Mouse (Mus musculus) liver, adult 2 months (tissue): ENCODE measurements around the gene Psma5. TPM values are rescaled to one million over a fixed set of nuclear protein-coding genes. Genes with fewer than 3 reads are reported as not detected.
"Not testable (repeated sequence)": the region's sequence is repeated elsewhere in the genome, so short reads cannot be mapped to it uniquely, and the experiment has no call there.

Experiments used
- DNase-seq: peaks from one replicate; pipeline ENCODE4 v3.0.0-alpha.2; 2011; ENCODE audit warnings: low read depth, low spot score; ENCODE audit errors: extremely low read depth
- H3K27ac ChIP-seq: fragments of 200-500 bp; replicated peaks from 2 replicates; pipeline ENCODE4 v1.5.1; 2012; ENCODE audit warnings: low read depth, mild to moderate bottlenecking, control low read depth, inconsistent platforms, low read length; ENCODE audit not compliant: insufficient read depth
- H3K27me3 ChIP-seq: fragments of 200-500 bp; 2 replicates; pipeline ENCODE4 v1.6.1; 2012; ENCODE audit warnings: mild to moderate bottlenecking, moderate library complexity, low read length, inconsistent platforms; ENCODE audit not compliant: control insufficient read depth, insufficient read depth
- H3K36me3 ChIP-seq: fragments of 200-500 bp; 2 replicates; pipeline ENCODE4 v1.6.1; 2012; ENCODE audit warnings: low read length, inconsistent platforms; ENCODE audit not compliant: control insufficient read depth, insufficient read depth
- H3K4me1 ChIP-seq: fragments of 200-500 bp; 2 replicates; pipeline ENCODE4 v1.6.1; 2011; ENCODE audit warnings: low read length; ENCODE audit not compliant: control insufficient read depth, insufficient read depth
- H3K4me3 ChIP-seq: fragments of 200-500 bp; 2 replicates; pipeline ENCODE4 v1.5.1; 2011; ENCODE audit warnings: low read depth, mild to moderate bottlenecking, control low read depth, low read length, moderate library complexity; ENCODE audit not compliant: insufficient read depth
- H3K79me2 ChIP-seq: fragments of 200-500 bp; 2 replicates; pipeline ENCODE4 v1.6.1; 2012; ENCODE audit warnings: inconsistent platforms, mild to moderate bottlenecking, low read length, moderate library complexity; ENCODE audit not compliant: control insufficient read depth, insufficient read depth
- H3K9ac ChIP-seq: fragments of 200-500 bp; 2 replicates; pipeline ENCODE4 v1.6.1; 2012; ENCODE audit warnings: low read depth, mild to moderate bottlenecking, control low read depth, inconsistent platforms, low read length
- CTCF ChIP-seq: fragments of 200-500 bp; IDR thresholded peaks from 2 replicates; pipeline ENCODE4 v1.5.1; 2011; ENCODE audit warnings: low read depth, low read length, control low read depth
- POLR2A ChIP-seq: fragments of 200-500 bp; IDR thresholded peaks from 2 replicates; pipeline ENCODE4 v1.6.1; 2011; ENCODE audit warnings: low read length, control low read depth; ENCODE audit not compliant: insufficient read depth; ENCODE audit errors: extremely low read depth
- WGBS: fragments of 180-500 bp; shearing (Covaris S2); methylation state at CpG from one replicate; pipeline ENCODE4 v1.1.7; 2018; 5-methylcytosine and 5-hydroxymethylcytosine counted together
- polyA plus RNA-seq: library from polyadenylated mRNA; depleted of rRNA; stranded (reverse); fragments of >200 nt; gene quantifications from 2 replicates; pipeline ENCODE4 v1.2.3, GENCODE M21; 2012
- total RNA-seq: library from RNA; depleted of rRNA; stranded (reverse); fragments of >200 nt; gene quantifications from 2 replicates; pipeline ENCODE4 v1.2.3, GENCODE M21; 2014

The Psma5 gene
- total and polyA plus RNA-seq, 2 experiments, result 40.5 to 86.7 TPM

GRCm38 (mm10) chr3:108246857-108247256 lies 9.9 kb upstream of the Psma5 start:
- Histone ChIP-seq H3K4me1 (no peaks in the 10 kb centered on the region), H3K36me3 (no peaks in the 10 kb centered on the region), H3K4me3 (no peak overlapping the region), H3K79me2 (no peaks in the 10 kb centered on the region), H3K27ac (no peak overlapping the region), H3K27me3 (no peaks in the 10 kb centered on the region), H3K9ac (no peak overlapping the region)
- no peak for DNase-seq
- no peak for TF ChIP-seq CTCF
- TF ChIP-seq POLR2A, result no peak
- WGBS, result 80% methylated on average over 2 of the region's 2 CpGs

DNA sequence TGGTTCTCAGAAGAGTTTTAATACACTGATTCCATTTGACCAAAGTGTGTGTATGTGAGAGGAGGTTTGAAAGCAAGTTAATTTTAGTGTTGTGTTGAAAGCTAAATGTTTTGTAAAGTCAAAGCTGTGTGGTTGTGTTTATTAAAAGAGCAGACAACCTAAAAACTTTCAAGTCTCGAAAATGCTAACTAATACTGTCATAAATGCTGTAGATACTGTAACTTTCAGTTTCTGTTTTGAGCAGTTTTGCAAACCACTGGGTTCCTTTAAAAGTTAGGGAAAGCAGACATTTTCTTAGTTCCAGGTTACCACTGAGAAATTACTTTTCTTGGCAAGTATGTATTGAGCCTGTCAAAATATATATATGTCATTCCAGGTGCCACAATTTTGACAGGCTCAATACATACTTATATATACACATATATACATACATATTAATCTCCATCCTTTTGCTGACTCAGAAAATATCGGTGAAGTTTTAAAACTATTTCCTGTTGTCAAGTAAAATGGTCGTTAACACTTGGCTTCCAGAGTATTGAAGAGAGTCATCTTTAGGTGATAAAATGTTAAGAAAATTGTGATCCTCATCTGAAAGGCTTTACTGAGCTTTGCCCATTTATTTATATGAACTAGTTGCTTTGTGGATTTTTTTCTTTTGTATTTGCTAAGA lies 1.2 kb downstream of the Psma5 start:
- H3K27ac ChIP-seq, result no peak overlapping the region; the same call in 1 of the 2 replicates
- DNase-seq, result peak; percentile 54
- peaks cover 15% of the 10 kb centered on the region; the same call in 1 of the 2 replicates for H3K79me2 ChIP-seq
- peaks cover 8% of the 10 kb centered on the region for H3K36me3 ChIP-seq
- TF ChIP-seq POLR2A, result no peak
- TF ChIP-seq CTCF, result no peak
- WGBS, result 15% methylated on average over 3 of the region's 3 CpGs
- no peak overlapping the region for H3K9ac ChIP-seq
- peaks cover 7% of the 10 kb centered on the region for H3K4me1 ChIP-seq
- peak overlapping the region; percentile 97 for H3K4me3 ChIP-seq
- H3K27me3 ChIP-seq, result no peaks in the 10 kb centered on the region

GRCm38 (mm10) chr3:108259319-108259718 lies 2.6 kb downstream of the Psma5 start:
- Histone ChIP-seq H3K79me2 (peaks cover 15% of the 10 kb centered on the region; the same call in 1 of the 2 replicates), H3K27ac (peak overlapping the region; percentile 4; the same call in 1 of the 2 replicates), H3K4me1 (peaks cover 7% of the 10 kb centered on the region), H3K27me3 (no peaks in the 10 kb centered on the region), H3K4me3 (no peak overlapping the region), H3K36me3 (peaks cover 16% of the 10 kb centered on the region), H3K9ac (no peak overlapping the region)
- peak; percentile 63 for DNase-seq
- 23% methylated on average over 3 of the region's 3 CpGs for WGBS
- TF ChIP-seq POLR2A (no peak), CTCF (no peak)

- H3K79me2 ChIP-seq, H3K4me3 ChIP-seq, H3K27ac ChIP-seq, H3K9ac ChIP-seq, DNase-seq, H3K27me3 ChIP-seq, H3K4me1 ChIP-seq: not testable (repeated sequence)
- 81% methylated on average over 5 of the region's 5 CpGs for WGBS
- H3K36me3 ChIP-seq, result peaks cover 26% of the 10 kb centered on the region
These were observed 22.8 kb downstream of the Psma5 start for GRCm38 (mm10) chr3:108279495-108279894.

GRCm38 (mm10) chr3:108282401-108283240 lies 25.9 kb downstream of the Psma5 start:
- Histone ChIP-seq H3K4me1 (peaks cover 6% of the 10 kb centered on the region), H3K36me3 (peaks cover 6% of the 10 kb centered on the region; the same call in 1 of the 2 replicates), H3K4me3 (no peak overlapping the region), H3K27me3 (no peaks in the 10 kb centered on the region), H3K27ac (no peak overlapping the region), H3K79me2 (0 out of 2 replicates have a peak, but pooled peaks cover 2% of the 10 kb centered on the region), H3K9ac (no peak overlapping the region)
- peak; percentile 61 for DNase-seq
- TF ChIP-seq CTCF, result peak; percentile 63
- TF ChIP-seq POLR2A, result no peak
- WGBS, result 30% methylated on average over 12 of the region's 12 CpGs
